Mouse (Mus musculus) bone marrow macrophage, adult 2 months (primary cell): ENCODE data around the gene Plekhg6. TPM values are rescaled to one million over a fixed set of nuclear protein-coding genes. Genes with fewer than 3 reads are reported as not detected.

Source experiments
- H3K27ac ChIP-seq: 2 replicates; pipeline ENCODE4 v1.5.1; 2012; ENCODE audit warnings: low read depth, low read length; ENCODE audit not compliant: insufficient read depth
- H3K4me1 ChIP-seq: 2 replicates; pipeline ENCODE4 v1.6.1; 2012; ENCODE audit warnings: low read length; ENCODE audit not compliant: control insufficient read depth, insufficient read depth
- H3K4me3 ChIP-seq: 2 replicates; pipeline ENCODE4 v1.5.1; 2012; ENCODE audit warnings: mild to moderate bottlenecking, low read length, moderate library complexity; ENCODE audit not compliant: insufficient read depth
- CTCF ChIP-seq: IDR thresholded peaks from 2 replicates; pipeline ENCODE4 v1.5.1; 2012; ENCODE audit warnings: low read depth, mild to moderate bottlenecking, low read length, moderate library complexity
- POLR2A ChIP-seq: IDR thresholded peaks from 2 replicates; pipeline ENCODE4 v1.6.1; 2012; ENCODE audit warnings: mild to moderate bottlenecking, low read depth, low read length, borderline replicate concordance
- polyA plus RNA-seq: library from polyadenylated mRNA; stranded (reverse); fragments of >200 nt; gene quantifications from 2 replicates; pipeline ENCODE4 v1.2.4, GENCODE M21; 2012; ENCODE audit not compliant: missing spikeins, insufficient read depth, insufficient read length

The Plekhg6 gene
- polyA plus RNA-seq, 1 experiment = not detected

- Histone ChIP-seq H3K4me1 (peaks cover 28% of the 10 kb centered on the region), H3K27ac (peak overlapping the region; percentile 37), H3K4me3 (peak overlapping the region; percentile 15)
- no peak for TF ChIP-seq POLR2A
- TF ChIP-seq CTCF = no peak
Observed at GRCm38 (mm10) chr6:125333112-125333899, 47.3 kb downstream of the Plekhg6 start.

- H3K4me3 ChIP-seq = peak overlapping the region; percentile 63
- peak; percentile 73; the same call in 1 of the 2 replicates for TF ChIP-seq POLR2A
- no peak for TF ChIP-seq CTCF
- H3K4me1 ChIP-seq = peaks cover 23% of the 10 kb centered on the region
- no peak overlapping the region for H3K27ac ChIP-seq
Observed at GRCm38 (mm10) chr6:125330626-125331326, 49.8 kb downstream of the Plekhg6 start.

- Histone ChIP-seq H3K27ac (no peak overlapping the region), H3K4me3 (no peak overlapping the region), H3K4me1 (peaks cover 11% of the 10 kb centered on the region)
- TF ChIP-seq POLR2A (no peak), CTCF (no peak; the same call in 1 of the 2 replicates)
Observed at GRCm38 (mm10) chr6:125328243-125328642, 52.4 kb downstream of the Plekhg6 start.

GRCm38 (mm10) chr6:125325337-125325736 lies 55.3 kb downstream of the Plekhg6 start:
- H3K4me1 ChIP-seq = no peaks in the 10 kb centered on the region
- no peak overlapping the region for H3K4me3 ChIP-seq
- TF ChIP-seq CTCF (no peak), POLR2A (no peak)
- no peak overlapping the region for H3K27ac ChIP-seq

GRCm38 (mm10) chr6:125323547-125323946 lies 57.0 kb downstream of the Plekhg6 start:
- TF ChIP-seq POLR2A = no peak
- TF ChIP-seq CTCF = no peak
- H3K27ac ChIP-seq = no peak overlapping the region
- no peaks in the 10 kb centered on the region for H3K4me1 ChIP-seq
- no peak overlapping the region for H3K4me3 ChIP-seq

- H3K27ac ChIP-seq = no peak overlapping the region
- no peak for TF ChIP-seq POLR2A
- TF ChIP-seq CTCF = no peak
- H3K4me3 ChIP-seq = no peak overlapping the region
- H3K4me1 ChIP-seq = no peaks in the 10 kb centered on the region
Observed at GRCm38 (mm10) chr6:125322794-125323193, 57.8 kb downstream of the Plekhg6 start.

- Histone ChIP-seq H3K27ac (no peak overlapping the region), H3K4me1 (no peaks in the 10 kb centered on the region), H3K4me3 (no peak overlapping the region)
- TF ChIP-seq POLR2A (no peak), CTCF (no peak)
Observed at GRCm38 (mm10) chr6:125321114-125321855, 59.3 kb downstream of the Plekhg6 start.

- no peak within 1 kb of the TSS for H3K4me3 ChIP-seq
- no peak for TF ChIP-seq POLR2A
- no peak for TF ChIP-seq CTCF
- H3K4me1 ChIP-seq = no peaks in the 10 kb centered on the region
- H3K27ac ChIP-seq = no peak within 1 kb of the TSS
Observed at GRCm38 (mm10) chr6:125320323-125320722, 60.3 kb downstream of the Plekhg6 start, which contains the start of gene Scnn1a. TSS of gene Scnn1a (plus strand) at chr6:125320659.

- peaks cover under 1% of the 10 kb centered on the region; the same call in 1 of the 2 replicates for H3K4me1 ChIP-seq
- H3K27ac ChIP-seq = no peak overlapping the region
- no peak for TF ChIP-seq CTCF
- TF ChIP-seq POLR2A = no peak
- no peak overlapping the region for H3K4me3 ChIP-seq
Observed at GRCm38 (mm10) chr6:125319919-125320296, 60.7 kb downstream of the Plekhg6 start.
